Mouse (Mus musculus) T-helper 17 cell (primary cell): ENCODE results near the gene Dock6.
"Not testable (repeated sequence)": the region's sequence is repeated elsewhere in the genome, so short reads cannot be mapped to it uniquely, and the experiment has no call there.

ENCODE experiments used
- in situ Hi-C, 2 experiments: fragments of 300-600 bp; cut with MboI, MseI; formaldehyde crosslinking; loops; 1 replicate in 1 of 2; 2 replicates in 1 of 2; pipeline ENCODE4 v1.15.1; 2025; ENCODE audit warnings: high pct_unique_total_duplicates in 2 of 2

Gene Dock6

GRCm38 (mm10) chr9:21784517-21785307 lies 67.7 kb downstream of the Dock6 start:
- in situ Hi-C loops, result no loop called here

GRCm38 (mm10) chr9:21781657-21782468 lies 70.6 kb downstream of the Dock6 start:
- in situ Hi-C loops, result no loop called here

GRCm38 (mm10) chr9:21777726-21778125 lies 74.7 kb downstream of the Dock6 start:
- in situ Hi-C loops, result no loop called here

GRCm38 (mm10) chr9:21774353-21774752 lies 78.1 kb downstream of the Dock6 start:
- in situ Hi-C loops, result no loop called here

- in situ Hi-C loops, result not testable (repeated sequence)
These were observed 79.0 kb downstream of the Dock6 start for GRCm38 (mm10) chr9:21773396-21773795.

GRCm38 (mm10) chr9:21769558-21770183 lies 82.8 kb downstream of the Dock6 start:
- in situ Hi-C loops, result no loop called here

GRCm38 (mm10) chr9:21768511-21769411 lies 83.7 kb downstream of the Dock6 start:
- in situ Hi-C loops, result no loop called here

- in situ Hi-C loops, result no loop called here
These were observed 84.5 kb downstream of the Dock6 start for GRCm38 (mm10) chr9:21767896-21768295.

GRCm38 (mm10) chr9:21764084-21764999 lies 88.1 kb downstream of the Dock6 start:
- in situ Hi-C loops, result no loop called here

GRCm38 (mm10) chr9:21762135-21762534 lies 90.3 kb downstream of the Dock6 start:
- in situ Hi-C loops, result no loop called here

- in situ Hi-C loops, result no loop called here
These were observed 92.0 kb downstream of the Dock6 start, which contains the start of gene Spc24 for GRCm38 (mm10) chr9:21760155-21761088. Spc24 (minus strand) TSS chr9:21760303.

GRCm38 (mm10) chr9:21759718-21760117 lies 92.7 kb downstream of the Dock6 start:
- in situ Hi-C loops, result no loop called here

GRCm38 (mm10) chr9:21758576-21759529 lies 93.6 kb downstream of the Dock6 start:
- in situ Hi-C loops, result no loop called here

GRCm38 (mm10) chr9:21754516-21755321 lies 97.7 kb downstream of the Dock6 start:
- in situ Hi-C loops, result no loop called here

- in situ Hi-C loops, result no loop called here
These were observed 98.4 kb downstream of the Dock6 start for GRCm38 (mm10) chr9:21754003-21754402.

GRCm38 (mm10) chr9:21752252-21752792 lies 100.1 kb downstream of the Dock6 start:
- in situ Hi-C loops, result no loop called here

GRCm38 (mm10) chr9:21751347-21751746 lies 101.1 kb downstream of the Dock6 start:
- in situ Hi-C loops, result no loop called here
